Mouse (Mus musculus) cerebellum, adult 8-10 months (tissue): ENCODE measurements around the gene Rps15.

Source experiments
- DNase-seq: peaks from one replicate; pipeline ENCODE4 v3.0.0; 2022

The Rps15 gene

DNA sequence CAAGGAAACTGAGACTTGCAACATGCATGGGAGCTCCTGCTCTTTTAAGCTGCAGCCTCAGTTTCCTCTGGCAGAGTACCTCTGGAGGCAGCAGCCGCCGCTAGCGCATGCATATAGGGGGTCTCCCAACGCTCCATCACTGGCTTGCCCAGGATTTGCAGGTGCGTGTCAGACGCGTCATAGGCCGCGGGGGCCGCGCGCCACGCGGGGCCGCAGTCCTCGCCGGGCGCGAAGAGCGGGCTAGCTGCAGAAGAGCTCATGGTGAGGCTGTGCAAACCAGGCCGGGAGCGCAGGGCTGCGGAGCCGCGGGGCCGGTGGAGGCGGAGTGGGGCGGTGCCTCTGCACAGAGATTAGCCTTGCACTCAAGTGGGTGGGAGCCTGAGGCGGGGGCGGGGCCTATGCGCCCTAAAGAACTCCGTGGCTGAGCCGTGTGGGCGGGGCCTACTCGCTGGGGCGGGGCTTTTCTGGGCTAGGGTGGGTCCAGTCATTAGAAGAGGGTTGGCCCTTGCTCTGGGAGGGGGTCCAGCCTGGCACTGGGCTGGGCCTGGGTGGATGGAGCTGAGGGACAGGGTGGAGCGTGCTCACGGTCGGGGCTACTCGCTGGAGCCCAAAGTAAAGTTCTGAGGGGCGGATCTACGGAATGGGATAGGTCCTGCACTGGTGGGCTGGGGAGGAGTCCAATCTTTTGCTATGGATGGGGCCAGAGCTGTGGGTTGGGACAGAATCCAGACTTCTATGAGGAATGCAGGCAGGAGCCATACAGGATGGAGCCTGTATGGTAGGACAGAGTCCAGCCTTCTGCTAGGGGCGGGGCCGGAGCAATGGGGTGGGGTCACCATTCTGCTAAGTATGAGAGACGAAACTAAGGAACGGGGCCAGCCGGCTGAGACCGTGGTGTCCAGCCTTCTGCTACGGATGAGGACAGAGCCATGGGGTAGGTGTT lies 31.3 kb upstream of the Rps15 start, which contains the start of the genes Gamt and Dazap1:
Gene Gamt, minus strand, starts transcription at position 371 of the 943 bp plus-strand sequence.
Gene Dazap1, plus strand, starts transcription at position 845 of the 943 bp plus-strand sequence.
- DNase-seq: peak; percentile 92

DNA sequence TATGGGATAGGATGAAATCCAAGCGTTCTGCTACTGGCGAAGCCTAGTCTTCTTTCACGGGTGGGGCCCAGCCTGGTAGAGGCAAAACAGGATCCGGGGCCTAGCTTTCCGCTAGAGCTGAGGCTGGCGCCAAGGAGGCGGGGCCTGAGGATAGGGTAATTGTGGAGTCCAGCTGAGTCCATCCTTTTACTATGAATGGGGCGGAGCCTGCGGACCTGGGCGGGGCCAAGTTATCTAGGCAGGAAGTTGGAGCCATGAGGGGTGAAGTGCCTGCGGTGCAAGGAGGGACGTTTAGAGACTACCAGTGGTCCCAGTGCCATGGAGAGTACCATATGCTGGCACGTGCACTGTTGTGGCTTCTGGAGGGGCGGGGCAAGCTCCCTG lies 30.7 kb upstream of the Rps15 start:
- peak; percentile 87 for DNase-seq

DNA sequence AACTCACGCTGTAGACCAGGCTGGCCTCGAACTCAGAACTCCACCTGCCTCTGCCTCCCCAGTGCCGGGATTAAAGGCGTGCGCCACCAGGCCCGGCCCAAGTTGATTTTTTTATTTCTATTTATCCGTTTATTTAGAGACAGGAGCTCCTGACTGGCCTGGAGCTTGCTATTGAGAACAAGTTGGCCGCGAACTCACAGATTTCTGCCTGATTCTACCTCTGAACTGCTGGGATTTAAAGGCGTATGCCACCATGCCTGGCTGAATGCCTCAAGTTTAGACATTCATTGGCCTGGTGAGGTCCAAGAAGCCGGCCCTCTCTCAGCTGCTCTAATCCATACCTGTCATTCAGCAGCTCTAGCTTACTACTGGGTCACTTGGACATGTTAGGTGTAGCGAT lies 30.1 kb upstream of the Rps15 start:
- no peak for DNase-seq

DNA sequence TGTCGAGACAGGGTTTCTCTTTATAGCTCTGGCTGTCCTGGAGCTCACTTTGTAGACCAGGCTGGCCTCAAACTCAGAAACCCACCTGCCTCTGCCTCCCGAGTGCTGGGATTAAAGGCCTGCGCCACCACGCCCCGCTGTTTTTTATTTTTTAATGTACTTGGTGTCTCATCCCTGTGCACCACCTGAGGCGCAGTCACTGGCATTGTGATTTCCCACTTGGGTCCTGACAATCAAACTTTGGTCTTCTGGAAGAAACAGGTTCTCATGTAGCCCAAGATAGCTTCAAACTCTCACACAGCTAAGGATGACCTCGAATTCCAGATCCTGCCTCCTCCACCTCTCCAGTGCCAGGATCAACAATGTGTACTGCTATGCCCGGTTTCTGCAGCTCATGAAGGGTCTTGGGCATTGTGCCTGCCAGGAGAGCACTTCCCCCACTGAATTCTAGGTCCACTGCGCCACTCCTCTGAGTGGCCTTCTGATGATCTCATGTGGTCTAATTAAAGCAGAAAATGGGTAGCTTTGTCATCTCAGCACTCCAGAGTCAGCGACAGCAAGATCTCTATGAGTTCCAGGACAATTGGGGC lies 29.4 kb upstream of the Rps15 start:
- no peak for DNase-seq

DNA sequence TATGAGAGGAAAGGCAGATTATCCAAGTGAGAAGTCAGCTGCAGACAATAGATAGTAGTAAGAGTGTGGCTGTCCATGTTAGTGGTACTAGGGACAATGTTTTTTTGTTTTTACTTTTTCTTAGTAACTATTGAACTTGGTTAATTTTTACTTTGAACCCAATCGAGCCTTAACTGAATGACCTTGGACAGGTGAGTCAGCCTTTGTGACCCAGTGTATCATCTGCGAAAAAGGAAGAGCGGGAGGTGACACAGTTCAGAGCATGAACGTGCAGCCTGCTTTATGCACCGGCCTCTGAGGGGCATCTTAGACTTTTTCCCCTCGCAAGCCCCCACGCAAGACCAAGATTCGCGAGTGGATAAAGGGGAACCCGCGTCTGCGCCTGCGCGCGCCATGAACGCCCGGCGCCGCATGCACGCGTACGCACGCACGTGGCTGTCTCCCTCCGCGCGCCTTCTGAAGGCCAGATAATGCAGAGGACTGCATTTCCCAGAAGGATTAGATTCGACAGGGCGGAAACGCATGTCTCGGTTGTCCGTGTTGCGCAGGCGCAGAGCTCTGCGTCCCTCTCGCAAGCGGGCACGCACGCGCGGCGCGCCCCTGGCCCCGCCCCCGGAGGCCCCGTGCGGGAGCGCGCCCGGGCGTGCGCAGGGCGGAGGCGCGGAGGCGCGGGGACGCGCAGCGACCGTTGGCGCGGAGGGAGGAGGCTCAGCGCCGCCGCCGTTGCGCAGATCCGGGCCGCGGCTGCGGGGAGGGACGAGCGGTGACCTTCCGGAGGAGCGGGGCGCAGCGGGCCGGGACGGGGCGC lies 27.7 kb upstream of the Rps15 start:
- peak; percentile 99 for DNase-seq

DNA sequence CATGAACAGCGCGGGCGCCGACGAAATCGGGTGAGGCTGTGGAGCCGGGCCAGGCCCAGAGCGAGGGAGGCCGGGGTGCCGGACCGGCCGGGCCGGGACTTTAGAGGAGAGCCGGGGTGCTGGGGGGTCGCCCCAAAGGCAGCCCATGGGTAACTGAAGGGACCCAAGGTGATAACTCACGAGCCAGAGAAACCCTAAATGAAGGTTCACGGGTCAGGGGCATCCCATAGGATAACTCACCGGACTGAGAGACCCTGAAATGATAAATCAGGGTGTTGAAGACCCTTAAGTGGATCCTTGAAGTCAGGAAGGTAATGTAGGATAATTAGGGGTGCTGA lies 27.1 kb upstream of the Rps15 start:
- no peak for DNase-seq

DNA sequence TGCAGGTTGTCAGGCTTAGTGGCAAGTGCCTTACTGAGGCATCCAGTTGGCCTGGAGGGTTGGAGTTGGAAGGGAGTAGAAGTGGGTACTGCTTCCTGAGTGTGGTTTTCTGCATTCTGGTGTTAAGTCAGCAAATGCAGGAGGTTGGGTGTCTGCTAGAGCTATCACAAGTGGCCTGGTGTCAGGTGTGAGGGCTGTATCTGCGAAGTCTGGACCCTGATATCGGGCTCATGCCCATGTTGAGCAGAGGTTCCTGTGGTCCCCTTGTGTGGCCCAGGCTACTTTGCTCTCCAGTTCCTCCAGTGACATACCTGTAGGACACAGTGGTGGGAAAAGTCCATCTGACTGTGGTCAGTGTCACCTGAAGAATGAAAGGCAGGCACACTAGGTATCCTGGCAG lies 22.2 kb upstream of the Rps15 start:
- no peak for DNase-seq

DNA sequence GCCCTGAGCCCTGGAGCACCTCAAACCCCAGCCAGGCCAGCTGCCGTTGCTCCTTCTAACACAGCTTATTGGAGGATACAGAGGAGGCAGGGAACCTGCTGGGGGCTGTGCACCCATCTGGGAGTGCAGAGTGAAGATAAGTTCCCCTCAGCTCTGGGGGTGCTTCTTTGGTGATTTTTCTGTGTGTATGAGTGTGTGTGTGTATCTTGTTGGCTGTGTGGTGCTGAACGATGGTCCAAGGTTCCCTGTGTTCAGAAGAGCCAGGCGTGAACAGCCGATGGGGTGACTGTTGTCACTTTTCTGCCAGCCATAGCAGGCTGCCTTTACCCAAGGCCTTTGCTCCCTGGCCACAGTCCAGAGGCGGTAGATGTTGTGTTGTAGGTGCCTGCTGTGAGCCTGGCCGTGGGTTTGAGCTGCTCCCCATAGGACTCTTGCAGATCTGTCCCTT lies 21.5 kb upstream of the Rps15 start:
- DNase-seq: no peak

DNA sequence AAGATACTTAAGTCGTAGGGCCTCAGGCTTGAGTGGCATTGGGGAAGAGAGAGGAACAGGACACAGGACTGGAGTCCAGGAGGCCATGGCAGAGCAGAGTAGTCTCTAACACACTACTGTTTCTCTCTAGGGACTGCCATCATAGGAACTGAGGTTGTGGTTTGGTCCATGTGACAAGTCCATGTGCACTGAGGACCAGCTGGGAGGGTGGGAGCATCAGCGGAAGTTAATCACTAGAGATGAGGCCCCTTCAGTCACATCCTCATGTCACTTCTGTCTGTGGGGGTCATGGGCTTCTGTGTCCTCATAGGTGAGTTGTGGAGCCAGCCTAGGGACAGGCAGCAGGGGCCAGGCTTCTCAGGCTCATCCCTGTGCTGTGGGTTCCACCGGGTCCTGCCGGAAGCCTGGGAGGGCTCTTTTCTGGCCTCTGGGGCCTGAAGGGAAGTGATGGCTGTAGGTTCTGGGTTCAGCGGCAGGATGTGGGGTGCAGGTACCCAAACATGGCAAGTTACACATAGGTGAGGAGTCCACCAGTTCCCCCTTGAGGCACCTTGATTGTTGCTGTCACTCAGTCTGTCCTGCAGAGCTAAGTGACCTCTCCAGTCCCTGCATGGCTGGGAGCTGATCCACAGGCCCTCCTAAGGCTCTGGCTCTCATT lies 20.9 kb upstream of the Rps15 start:
- no peak for DNase-seq

DNA sequence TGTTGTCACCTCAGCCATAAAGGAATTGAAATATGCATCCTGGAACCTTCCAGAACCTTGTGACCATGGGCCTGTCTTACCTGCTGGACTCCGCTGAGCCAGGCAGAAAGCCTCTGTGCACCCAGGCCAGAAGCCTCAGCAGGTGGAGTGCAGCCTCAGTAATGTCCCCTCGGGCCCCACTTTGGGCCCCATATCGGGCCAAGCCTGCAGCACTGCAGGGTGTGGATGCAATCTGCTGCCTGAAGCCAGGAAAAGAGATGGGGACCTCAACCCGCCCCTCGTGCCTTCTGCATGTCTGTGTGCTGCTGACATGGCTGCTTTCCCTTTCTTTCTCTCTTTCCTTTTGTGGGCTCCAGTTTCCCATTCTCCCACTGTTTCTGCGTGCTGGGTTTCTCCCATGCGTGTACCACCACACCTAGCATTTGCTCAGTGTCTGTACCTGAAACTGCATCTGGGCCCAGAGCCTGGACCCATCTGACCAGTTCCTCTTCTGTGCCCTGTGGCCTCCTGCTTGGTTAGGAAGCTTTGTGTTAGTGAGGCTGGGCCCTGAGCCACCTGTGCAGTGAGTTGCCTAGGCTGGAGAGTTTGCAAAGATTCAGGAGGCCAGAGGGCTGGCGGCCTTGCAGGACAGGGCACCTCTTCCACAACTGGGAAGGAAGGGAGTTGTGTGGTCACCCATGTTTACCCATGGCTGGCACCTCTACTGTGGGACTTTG lies 20.2 kb upstream of the Rps15 start:
- DNase-seq: no peak

DNA sequence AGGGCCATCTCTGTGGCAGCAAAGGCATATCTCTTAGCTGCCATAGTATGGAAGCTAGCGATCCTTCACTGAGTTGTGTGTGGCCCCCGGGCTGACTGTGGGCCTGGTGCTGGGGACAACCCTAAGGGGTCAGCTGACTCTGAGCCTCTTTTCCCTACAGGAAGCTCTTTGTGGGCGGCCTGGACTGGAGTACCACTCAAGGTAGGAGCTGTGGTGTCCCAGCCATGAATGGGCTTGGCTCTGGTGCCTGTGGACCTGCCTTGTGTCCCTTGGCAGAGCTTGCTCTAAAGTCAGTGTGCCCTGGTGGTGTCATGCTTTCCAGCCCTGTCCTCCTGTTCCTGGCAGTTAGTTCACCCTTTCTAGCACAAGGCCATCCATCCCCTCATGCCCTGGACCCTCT lies 18.4 kb upstream of the Rps15 start:
- DNase-seq: no peak

DNA sequence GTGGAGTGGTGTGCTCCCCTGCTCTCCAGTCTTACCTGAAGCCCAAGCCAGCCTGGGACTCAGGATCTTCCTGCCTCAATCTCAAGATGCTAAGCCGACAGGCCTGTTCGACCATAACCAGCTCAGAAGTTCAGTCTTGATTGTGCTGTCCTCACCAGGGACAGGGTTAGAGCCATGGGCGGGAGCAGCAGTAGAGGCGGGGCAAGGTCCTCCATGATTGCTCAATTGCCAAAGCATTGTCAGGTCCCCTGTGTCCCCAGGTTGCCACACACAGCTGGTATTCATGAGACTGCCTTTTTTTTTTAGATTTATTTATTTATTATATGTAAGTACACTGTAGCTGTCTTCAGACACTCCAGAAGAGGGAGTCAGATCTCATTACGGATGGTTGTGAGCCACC lies 16.0 kb upstream of the Rps15 start:
- DNase-seq: no peak

DNA sequence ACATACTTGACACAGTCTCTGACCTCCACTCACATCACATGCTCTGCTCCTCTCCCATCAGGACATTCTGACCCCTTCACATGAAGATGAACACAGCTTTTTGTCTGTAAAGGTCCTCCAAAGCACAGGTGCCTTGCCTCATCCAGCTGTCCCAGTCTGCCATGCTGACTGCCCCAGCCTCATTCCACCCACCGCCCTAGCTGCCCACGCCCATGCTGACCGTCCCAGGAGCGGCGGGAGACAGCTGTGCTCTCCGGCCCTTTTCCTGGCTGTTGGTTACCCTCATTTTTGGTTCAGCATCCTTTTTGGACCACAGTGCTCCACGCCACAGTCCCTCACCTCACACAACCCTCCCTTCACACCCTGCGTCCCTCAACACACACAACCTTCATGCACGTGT lies 13.9 kb upstream of the Rps15 start:
- DNase-seq: no peak

DNA sequence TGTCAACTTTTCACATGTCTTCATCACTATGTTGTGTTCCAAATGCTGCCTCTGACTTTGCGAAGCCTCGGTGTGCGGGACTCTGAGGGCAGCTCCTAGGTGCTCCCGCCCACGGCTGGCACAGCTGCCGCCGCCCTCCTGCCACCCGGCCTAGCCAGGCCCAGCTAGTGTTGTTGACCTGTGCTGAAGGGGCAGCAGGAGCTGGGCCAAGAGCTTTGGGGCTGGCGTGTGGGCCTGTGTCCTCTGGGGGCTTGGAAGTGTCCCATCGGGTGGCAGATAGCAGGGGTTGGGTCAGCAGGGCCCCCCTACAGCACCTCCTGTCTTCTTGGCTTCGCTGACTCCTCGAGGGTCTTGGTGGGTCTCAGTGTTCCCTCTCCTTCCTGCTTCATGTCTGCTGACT lies 13.0 kb upstream of the Rps15 start:
- DNase-seq: no peak

DNA sequence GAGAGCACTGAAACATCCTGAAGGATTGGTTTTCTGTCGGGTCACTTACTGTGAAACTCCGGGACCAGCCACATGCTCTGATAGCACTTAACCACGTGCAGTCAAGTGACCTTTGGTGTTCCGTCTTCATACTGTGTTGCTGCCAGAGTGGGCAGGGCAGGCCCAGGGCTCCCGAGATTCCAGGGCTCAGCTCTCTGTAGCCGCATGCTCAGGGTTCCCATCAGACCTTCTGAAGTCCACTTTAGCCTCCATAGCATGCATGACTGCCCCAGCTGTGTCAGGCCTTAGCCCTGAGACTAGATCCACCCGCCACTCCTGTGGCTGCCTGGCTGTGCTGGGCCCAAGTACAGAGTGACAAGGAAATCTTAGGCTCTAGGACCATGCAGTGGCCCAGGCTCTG lies 10.9 kb upstream of the Rps15 start:
- DNase-seq: no peak

DNA sequence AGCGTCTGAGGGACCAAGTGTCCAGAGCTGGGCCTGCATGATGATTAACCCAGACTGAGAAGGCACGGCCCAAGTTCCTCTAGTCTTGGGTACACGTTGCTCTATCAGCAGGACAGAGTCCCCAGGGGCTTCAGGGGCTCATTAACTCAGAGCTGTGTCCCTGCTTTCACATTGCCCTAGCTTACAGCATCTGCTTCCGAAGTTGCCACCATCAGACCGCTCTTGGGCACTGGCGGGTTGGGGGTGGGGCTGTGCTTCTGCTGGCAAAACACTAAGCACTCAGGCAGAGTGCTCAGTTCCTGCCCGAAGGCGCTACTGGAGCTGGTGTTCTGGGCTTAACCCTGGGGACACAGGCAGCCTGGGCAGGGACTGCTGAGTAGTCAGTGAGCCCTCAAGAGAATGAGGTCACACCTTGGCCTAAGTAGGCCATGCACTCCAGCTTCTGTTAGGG lies 10.3 kb upstream of the Rps15 start:
- DNase-seq: no peak

DNA sequence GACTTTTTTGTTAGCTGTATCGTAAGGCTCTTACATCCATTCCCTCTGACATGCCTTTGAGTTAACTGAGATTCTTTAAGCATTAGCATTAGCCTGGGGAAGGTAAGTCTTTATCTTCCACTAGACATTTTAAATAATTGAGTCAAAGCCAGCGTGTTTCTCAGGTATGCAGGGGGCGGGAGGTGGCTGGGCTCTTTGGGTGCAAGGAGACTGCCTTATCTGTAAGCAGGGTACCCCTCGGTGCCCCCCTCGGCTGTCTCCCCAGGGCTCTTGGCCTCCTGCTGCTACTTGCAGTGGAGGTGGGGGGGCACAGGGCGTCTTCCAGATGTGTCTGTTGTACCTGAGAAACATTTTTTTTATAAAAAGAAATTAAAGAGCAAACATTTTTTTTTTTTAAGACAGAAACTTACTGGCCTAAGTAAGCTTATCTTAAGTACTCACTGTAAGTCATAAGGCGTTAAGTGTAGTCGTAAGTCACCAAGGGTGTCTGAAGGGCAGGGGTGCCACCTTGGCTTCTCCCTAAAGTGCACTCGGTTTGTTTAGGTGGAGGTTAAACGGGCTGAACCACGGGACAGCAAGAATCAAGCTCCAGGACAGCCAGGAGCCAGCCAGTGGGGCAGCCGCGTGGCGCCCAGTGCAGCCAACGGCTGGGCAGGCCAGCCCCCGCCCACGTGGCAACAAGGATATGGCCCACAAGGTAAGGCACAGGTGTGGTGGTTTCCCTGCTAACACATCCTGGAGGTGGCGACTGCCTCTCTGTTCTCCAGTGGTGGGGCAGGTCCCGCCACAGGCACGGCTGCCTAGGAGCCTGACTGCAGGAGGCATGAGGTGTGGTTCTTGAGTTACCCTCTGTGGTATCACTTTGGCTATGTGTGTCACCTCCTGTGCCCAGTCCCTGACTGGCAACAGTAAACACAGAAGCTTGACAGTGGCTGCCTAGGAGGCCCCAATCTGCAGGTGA lies 9.5 kb upstream of the Rps15 start:
- DNase-seq: no peak

DNA sequence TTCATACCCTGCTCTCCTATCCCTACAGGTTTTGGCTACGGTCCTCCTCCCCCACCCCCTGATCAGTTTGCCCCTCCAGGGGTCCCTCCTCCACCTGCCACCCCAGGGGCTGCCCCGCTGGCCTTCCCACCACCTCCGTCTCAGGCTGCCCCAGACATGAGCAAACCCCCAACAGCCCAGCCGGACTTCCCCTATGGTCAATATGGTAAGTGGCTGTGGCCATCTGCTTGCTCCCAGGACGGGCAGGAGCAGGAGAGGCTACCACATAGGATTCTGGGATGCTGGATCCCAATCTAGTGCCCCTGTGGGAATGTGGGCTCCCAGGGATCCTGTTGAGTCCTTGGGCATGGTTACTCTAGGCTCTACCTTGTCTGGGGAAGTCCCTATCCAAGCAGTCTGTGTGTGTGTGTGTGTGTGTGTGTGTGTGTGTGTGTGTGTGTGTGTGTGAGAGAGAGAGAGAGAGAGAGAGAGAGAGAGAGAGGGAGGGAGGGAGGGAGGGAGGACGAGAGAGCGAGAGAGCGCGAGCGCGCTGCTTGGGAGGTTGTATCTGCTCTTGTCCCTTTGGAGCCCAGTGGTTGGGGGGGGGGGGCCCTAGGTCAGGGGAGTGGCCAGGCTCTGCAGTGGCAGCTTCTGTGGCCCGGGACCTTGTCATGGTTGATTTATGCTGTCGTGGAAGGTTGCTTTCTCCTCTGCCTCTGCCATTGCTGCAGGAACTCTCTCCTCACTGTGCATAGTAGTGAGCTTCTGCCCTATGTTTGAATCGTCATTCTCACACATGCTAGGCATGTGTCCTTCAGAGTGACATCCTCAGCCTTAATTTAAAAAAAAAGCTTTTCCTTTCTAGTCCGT lies 6.8 kb upstream of the Rps15 start:
- no peak for DNase-seq

DNA sequence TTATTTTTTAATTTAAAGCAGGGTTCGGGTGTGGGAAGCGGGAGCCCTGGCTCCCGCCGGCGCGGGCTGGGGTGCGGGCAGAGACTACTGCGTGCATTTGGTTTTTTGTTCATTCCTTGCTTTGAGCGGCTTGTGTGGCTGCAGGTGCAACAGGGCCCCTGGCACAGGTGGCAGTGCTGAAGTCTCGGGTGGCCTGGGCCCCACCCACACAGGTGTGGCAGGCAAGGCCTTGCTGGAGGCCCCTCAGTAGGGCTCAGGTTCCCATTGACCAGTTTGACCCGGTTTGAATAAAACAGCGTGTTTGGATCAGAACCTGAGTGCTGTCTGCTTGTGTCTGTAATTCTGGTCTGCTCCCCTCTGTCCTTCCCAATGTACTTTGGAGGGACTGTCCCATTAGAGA lies 4.2 kb upstream of the Rps15 start:
- no peak for DNase-seq

DNA sequence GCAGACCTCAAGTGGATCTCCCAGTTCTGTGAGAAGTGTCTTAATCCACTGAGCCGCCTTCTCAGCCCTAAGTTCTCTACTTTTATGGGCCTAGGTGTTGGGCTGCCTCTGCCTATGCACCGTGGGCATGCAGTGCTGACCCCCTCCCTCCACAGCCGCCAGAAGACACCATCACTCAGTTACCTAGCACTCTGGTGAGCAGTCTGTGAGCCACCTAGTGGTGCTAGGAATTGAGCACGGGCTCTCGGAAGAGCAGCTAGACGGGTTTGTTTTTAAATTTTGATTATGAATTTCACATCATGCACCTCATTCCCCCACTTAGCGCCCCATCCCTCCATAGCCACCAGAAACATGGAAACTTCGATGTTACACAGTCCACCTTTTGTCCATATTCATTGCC lies 3.6 kb upstream of the Rps15 start:
- no peak for DNase-seq
